Mouse (Mus musculus): ENCODE data around the gene Samsn1. TPM values are rescaled to one million over a fixed set of nuclear protein-coding genes. Genes with fewer than 3 reads are reported as not detected.
A peak's percentile ranks its signal among the peaks of the same experiment; 100 is the strongest.

Samsn1 gene
- polyA plus RNA-seq, 2 experiments from 2014 or later: 128 to 142 TPM

- ATAC-seq: no peak
These were observed 91.9 kb downstream of the Samsn1 start for GRCm38 (mm10) chr16:75930222-75930553.

DNA sequence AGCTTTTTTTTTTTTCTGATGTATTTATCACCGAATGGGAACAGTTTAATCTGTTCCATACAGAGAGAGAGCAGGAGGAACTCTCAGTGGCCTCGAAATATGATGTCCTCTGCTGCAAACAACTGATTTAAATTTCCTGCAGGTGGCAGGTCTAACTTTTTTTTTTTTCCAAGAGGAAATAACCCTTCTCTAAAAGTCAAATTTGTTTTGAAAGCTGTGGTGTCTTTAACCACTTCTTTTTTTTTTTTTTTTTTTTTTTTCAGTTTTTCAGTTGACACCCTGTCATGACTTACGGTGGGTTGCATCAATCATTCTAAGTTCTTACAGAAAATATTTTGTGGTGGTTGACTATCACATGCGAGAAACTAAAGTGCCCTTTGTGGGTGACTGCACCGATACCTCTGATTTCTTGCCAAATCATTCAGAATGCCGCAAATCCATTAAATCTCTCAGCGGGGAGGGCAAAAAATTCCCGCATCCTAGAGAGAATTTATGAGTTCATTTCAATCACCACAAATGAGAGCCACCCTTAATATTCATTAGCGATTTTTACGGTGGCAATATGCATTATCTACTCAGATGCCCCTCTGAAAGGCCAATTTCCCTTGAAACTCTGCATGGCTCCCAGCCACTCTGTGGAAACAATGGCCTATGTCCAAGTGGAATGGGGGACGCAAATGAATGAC lies 92.4 kb downstream of the Samsn1 start:
- ATAC-seq: peak; percentile 52

- no peak for ATAC-seq
These were observed 95.6 kb downstream of the Samsn1 start for GRCm38 (mm10) chr16:75926511-75926910.

- peak; percentile 93 for ATAC-seq
These were observed 101.2 kb downstream of the Samsn1 start for GRCm38 (mm10) chr16:75920870-75921269.

DNA sequence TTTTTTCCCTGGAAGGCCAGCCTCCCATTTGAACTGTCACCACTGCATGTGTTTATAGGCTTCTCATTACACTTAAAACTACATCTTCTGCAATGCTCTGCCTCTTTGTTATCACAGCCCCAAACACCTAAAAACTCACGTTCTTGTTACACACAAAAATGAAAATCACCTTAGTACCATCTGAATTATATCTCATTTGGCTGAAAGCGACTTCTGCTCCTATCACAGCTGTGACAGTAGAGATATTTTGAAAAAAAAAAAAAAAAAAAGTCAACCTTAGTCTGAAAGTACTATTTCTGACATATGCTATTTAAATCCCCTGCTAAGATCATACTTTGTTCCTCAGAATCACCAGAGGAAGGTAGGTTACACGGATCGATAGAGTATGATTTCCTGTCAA lies 102.8 kb downstream of the Samsn1 start:
- ATAC-seq: no peak

- ATAC-seq: no peak
These were observed 104.4 kb downstream of the Samsn1 start for GRCm38 (mm10) chr16:75917712-75918111.

DNA sequence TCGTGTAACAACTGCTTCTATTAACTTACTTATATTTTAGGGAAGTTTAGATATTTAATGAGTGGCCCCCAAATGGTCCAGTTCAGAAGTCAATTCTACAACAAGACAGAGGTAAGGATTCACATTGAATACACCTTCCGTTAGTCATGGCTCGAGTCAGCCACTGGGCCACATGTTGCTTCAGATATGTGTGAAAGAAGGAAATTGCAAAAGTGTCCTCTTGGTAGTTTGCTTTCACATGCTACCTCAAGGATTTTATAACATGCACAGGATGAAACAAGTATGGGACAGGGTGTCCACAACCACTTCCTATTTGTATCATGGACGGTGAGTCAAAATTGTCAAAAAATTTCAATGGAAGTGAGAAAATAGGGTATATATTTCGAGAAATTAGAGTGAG lies 110.0 kb downstream of the Samsn1 start:
- ATAC-seq: no peak

DNA sequence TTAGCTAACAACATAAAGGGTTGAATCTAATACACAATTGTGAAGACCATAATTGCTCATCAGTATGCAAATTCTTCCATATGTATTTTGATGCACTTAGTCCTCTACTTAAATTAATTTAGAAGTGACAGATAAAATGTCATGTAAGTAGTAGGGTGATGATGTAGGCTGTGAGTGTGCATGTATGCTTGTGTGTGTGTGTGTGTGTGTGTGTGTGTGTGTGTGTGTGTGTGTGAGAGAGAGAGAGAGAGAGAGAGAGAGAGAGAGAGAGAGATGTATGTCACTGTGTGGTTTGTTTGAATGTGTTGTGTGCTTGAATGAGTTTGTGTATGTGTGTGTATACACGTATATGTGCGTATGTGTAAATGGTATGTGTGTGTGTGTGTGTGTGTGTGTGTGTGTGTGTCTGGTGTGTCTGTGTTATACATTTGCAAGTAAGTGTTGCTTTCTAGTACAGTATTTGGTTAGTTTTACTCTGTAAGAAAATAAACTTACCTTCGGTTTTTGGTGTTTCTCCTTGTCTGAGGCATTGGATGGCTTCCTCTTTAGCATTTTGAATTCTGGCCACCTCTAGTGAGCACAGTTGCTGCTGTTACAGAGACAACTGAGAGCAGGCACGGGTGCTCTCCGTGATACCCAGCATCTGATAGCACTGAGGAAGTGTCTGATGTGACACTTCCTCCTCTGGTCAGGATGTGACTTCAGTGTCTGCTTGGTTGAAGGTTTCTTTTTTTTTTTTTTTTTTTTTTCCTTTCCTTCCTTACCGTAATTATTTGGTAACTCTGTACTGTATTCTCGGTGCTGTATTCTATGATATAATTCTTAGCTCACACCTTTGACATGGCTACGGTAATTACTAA lies 113.2 kb downstream of the Samsn1 start:
- peak; percentile 92 for ATAC-seq

- peak; percentile 55 for ATAC-seq
These were observed 115.3 kb downstream of the Samsn1 start for GRCm38 (mm10) chr16:75906790-75907189.

DNA sequence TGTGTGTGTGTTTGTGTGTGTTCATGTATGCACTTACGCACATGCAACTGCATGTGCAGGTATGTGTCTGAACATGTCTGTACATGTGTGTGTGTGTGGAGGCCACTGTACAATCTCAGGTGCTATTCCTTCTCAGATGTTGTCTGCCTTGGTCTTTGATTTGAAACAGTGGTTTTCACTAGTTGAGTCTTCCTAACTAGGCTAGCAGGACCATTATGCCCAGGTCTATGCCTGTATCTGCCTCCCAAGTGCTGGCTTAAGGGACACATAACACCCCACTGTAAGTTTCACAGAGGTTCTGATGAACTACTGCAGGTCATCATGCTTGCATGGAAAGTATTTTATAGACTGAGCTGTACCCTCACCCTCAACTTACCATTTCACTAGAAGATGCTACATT lies 115.8 kb downstream of the Samsn1 start:
- ATAC-seq: no peak

- no peak for ATAC-seq
These were observed 116.8 kb downstream of the Samsn1 start for GRCm38 (mm10) chr16:75905324-75905723.

DNA sequence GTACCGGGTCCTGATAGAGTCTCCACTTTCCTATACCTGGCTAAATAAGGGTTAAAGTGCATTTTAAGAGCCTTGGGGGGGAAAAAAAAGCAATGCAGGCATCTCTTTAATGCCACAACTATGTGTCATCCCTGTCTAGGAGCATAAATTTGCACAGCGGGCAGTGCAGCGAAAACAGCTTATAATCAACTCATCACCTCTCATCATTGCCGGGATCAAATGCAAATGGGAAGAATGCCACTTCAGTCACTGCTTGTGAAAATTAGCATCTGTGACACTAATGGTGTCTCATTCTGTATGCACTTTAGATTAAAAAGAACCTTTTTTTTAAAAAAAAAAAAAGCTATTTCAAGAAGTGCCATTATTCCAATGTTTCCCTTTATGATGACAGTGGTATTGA lies 118.0 kb downstream of the Samsn1 start:
- ATAC-seq: no peak

GRCm38 (mm10) chr16:75903028-75903427 lies 119.1 kb downstream of the Samsn1 start:
- peak; percentile 63 for ATAC-seq

DNA sequence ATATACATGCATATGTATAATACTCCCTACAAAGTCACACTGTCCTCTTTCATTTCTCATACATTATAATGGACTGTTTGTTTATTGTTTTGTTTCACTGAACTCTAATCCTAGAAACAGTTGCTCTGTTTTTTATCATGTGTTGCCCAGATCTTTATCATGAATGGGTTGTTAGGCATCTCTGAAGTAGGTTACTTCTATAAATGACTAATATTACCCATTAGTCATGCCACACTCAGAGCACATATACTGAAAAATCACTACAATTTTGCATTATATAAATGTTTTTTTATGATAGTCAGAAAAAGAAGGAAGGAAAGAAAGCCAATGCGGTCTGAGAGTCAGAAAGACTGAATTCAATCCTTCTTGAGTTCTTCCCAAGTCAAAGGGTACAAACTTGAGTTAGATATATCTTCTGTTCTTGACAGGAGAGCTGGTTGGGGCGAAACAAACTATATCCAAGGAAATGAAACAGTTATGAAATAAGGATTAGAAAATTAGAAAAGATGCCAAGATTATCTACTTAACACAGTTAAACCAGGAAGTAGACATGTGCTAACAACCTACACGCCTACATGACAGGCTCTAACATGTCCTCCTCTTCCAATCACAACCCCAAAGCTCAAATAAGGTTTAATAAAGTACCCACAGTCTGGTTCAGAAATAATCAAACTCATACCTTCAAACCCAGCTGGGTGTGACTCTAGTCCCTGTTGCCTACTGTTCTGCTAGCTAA lies 122.0 kb downstream of the Samsn1 start:
- no peak for ATAC-seq

GRCm38 (mm10) chr16:75897828-75898367 lies 124.2 kb downstream of the Samsn1 start:
- ATAC-seq: no peak

DNA sequence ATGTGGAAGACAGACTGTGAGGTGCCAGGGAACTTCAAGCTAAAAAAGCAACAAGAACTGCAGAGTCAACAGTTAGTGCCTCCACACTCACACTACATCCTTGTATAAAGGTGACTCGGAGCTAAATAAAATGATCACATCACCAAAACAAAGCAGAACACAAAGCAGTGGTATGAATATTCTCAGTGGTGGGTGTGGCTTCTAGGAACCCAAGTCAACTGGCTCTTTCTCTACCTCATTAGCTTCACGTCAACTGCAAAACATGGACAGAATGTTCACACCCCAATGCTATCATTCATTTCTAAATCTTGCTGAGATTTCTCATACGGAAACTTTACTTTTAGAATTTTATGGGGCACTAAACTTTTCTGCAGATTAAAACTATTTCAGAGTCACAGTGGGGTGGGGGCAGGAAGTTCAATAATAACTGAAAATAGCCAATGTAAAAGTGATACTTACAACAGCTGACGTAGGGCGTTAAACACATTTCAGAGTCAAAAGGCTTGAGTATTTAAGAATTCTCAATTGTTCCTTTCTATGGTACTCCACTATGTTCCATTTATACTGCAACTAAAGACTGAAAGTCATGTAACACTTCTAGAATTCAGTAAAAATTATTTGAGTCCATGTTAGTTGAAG lies 127.7 kb downstream of the Samsn1 start:
- ATAC-seq: peak; percentile 73

DNA sequence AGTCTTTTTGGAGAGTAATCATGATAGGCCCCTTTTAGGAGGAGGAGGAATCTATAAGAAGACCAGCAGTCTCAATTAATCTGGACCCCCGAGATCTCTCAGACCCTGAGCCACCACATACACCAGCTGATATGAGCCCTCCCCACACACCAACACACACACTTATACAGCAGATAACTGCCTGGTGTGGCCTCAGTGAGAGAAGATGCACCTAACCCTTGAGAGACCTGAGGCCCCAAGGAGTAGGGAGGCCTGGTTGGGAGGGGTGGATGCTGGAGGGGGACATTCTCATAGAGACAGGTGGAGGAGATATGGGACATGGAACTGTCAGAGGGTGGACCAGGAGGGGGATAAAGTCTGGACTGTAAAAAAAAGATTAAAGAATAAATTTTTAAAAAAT lies 128.6 kb downstream of the Samsn1 start:
- ATAC-seq: no peak

DNA sequence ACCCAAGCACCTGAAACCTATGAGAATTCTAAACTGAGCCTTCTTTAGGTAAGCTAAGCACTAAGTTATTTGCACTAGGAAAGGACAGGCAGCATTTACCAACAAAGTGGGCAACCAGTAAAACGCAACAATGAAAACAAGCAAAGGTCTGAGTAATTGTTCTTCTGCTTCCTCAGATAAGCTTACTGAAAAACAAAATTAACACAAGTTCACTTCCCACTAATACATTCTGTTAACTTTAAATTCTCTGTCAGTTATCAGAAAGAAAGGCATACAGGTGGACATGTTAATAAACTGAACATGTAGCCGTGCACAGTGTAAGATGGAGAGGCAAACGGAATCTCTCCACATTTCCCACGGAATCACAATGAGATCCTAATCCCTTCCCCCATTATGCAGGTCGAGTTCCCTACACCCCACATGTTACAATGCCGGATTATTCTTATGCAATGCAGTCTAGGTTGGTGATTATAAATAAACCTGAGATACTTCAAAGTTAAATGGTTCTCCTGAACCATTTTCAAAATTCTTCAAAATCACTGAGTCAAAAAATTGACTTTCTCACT lies 132.9 kb downstream of the Samsn1 start:
- ATAC-seq: no peak

DNA sequence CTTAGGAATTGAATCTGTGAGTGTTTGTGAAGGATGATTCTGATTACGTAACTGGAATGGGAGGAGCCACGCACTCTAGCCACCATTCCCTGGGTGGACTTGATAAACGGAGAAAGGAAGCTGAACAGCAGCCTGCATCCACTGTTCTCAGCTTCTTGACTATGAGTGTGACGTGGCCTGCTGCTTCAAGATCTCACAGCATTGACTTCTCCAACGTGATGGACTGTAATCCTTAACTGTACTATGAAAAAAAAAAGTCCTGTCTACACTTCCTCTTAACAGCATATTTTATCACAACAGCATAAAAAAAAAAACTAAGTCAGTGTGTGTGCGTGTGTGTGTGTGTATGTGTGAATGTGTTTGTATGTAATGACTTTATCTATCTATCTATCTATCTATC lies 134.9 kb downstream of the Samsn1 start:
- ATAC-seq: no peak

- ATAC-seq: no peak
These were observed 143.2 kb downstream of the Samsn1 start for GRCm38 (mm10) chr16:75878885-75879284.

DNA sequence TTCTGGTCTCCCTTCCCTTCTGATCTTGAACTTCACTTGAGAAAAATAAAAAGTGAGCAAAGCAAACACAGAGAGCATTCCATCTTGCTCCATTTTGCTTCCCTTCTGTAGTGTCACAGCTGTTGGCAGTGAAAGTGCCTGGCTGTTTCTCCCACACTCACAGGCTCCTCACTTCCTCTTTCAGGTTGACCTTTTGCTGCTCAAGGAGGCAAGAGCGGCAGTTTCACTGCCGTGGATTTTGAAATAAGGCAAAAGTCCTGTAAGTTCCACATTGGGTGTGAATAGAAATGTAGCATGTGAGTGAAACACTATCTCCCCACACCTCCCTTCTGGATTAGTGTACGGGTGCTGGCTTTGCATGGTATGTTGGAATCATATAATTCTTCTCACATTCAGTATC lies 144.9 kb downstream of the Samsn1 start:
- ATAC-seq: peak; percentile 24

DNA sequence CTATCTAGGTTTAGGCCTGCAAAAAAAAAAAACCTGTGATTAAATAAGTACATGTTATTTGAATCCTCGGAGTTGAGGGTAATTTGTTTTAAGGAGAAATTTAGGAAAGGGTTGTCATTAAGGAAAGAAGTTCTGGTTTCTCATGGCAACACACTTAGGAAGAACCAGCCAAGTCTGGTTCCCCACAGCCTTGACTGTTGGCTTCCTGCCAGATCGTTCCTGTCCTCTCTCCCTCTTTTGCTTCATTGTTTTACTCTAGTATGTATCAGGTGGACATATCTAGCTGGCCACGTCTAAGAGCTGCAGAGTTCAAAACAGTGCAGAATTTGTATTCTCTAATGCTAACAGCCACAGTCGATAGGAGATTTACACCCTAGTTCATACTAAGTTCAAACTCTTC lies 146.2 kb downstream of the Samsn1 start:
- no peak for ATAC-seq

All from activated CD4-positive, CD25-positive, alpha-beta regulatory T cell, adult 4 months (primary cell).